Mouse (Mus musculus) urinary bladder, postnatal 25 days (tissue): ENCODE measurements around the gene Msx2.

Experiments used
- DNase-seq: peaks from one replicate; pipeline ENCODE4 v3.0.0; 2022; ENCODE audit warnings: low spot score

Gene Msx2

DNA sequence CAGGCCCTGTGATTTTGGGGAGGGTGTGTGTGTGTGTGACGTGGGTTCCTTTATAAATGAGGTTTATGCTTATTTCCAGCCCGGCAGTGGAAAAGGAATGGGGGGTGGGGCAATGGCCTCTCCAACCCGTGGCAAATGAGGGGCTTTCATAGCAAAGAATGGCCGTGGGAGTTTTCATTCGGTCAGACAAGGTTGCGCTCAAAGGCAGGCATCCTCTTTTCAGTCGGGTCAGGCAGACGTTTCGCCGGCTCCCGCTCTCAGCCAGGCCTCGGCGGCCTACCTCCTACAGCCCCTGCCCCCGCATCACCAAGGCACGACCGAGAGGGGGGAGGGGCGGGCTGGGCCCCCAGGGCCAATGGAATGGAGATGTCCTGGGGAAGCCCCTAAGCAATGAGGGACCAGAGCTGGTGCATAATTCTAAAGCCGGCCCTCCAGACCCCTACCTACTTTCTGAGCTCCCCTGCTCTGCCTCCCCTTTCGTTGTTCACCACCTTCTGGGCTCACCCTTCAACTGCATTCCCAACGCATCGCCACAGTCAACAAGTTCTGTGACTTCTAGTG is 8.4 kb downstream of the Msx2 start:
- DNase-seq = no peak

DNA sequence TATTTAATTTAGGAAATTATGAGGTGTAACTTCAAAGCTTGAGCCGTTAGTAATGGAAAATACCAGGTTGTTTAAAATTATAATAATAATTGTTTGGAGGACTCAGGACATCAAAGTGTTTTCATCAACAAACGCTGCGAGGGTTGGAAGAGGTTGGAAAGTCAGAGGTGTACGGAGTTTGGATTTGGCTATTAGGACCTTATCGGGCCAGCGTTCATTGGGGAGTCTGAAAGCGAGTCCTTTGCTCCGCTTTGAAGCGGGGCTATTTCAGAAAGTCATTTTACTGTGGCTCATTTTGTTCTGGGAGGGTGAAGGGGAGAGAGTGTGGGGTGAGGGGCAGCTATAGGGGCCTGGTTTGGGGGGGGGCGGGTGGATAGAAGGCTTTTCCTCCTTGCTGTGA is 8.9 kb downstream of the Msx2 start:
- no peak for DNase-seq

DNA sequence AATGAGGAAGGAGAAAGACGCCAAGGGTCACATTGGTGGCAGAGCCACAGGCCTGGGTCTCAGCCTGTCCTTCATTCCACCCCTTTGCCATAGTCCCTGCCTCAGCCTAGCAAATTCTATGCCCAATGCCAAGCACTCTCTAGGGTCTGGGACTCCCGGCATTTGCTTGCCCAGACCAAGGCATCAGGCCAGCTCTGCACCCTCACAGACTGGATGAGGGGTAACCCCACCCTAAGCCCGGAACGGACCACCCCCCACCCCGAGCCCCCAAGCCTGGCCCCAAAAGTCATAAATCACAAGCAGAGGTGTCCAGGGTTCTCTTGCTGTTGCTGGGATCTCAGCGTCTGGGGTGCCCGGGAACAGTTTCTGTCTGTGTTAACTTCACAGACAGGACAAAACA is 9.8 kb downstream of the Msx2 start:
- no peak for DNase-seq

DNA sequence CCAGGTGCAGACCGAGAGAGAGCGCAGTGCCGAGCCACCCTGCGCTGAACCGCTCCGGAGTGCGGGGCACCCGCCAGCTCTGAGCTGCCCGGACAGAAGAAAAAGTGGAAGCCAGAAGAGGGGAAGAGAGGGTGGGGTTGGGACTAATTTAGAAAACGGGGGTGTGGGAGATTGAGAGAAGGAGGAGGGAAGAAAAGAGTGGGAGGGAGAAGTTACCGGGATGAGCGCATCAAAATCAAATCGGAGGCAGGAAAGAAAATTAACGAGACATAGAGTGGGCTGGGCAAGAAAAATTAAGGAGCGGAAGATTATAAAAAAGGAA is 10.3 kb downstream of the Msx2 start:
- DNase-seq = no peak

DNA sequence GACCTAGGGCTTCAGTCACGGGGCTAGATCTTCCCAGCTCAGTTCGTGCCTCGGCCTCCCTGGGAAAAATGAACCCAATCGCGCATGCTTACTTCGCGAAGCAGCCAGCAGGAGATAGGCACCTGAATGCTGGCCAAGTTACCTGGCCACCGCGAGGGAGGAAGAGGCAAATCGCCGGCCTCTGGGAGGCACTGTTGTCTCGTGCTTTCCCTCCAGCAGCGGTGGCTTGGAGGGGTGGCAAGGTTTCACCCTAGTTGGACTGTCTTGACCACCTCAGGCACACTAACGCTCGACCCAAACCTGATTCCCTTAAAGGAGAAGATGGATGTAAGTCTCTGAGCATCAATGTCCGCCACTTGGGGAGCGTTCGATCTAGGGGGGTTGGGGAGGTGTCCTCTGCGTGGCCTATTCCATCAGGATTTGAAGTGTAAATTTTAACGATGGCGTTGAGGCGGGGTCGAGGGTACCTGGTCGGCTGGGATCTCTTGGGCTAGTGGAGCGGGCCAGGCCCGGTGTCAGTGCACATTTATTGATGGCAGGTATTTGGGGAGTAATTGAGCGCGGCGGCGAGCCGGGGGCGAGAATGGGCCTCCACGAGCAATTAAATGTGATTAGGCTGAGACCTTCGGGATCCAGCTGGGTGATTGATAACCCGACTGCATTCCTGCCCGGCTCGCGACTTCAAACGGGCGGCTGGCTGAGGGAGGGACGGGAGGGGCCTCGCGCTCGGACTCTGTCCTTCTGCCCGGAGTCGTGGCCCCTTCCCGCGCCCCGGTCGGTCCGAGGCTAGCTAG is 10.8 kb downstream of the Msx2 start:
- no peak for DNase-seq

DNA sequence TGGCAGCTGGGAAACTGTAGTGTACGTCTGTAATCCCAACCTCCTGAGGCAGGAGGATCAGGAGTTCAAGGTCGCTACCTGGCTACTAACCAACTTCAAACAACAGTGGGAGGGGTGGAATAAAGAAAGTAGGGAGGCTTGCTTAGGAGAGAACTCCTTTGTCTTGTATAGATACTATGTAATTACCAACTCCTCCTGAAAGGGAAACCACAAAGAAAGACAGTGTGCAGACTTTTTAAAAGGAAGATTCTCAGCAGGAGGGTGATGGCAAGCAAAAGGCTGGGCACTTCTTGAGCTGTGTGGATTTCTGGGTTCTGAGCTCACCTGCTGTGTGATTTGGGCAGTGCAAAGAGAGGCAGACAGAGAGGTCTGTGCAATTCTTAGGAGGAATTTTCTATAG is 11.5 kb downstream of the Msx2 start:
- no peak for DNase-seq

DNA sequence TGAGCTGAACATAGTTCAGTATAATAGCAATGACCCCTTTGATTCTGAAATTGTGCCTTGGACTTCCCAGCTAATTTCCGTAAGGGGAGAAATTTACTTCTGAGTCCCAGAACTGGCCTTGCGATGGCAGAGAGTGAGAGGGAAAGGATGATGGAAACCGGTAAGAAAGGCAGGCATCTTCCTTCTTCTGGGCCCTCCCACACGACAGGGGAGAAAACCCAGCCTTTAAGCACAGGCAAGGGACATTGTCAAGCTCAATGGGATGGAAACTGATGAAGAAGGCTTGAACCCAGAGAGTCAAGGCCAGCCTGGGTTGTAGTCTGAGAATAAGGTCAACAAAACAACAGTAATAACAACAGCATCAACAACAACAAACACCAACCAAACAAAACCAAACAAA is 14.1 kb downstream of the Msx2 start:
- no peak for DNase-seq

DNA sequence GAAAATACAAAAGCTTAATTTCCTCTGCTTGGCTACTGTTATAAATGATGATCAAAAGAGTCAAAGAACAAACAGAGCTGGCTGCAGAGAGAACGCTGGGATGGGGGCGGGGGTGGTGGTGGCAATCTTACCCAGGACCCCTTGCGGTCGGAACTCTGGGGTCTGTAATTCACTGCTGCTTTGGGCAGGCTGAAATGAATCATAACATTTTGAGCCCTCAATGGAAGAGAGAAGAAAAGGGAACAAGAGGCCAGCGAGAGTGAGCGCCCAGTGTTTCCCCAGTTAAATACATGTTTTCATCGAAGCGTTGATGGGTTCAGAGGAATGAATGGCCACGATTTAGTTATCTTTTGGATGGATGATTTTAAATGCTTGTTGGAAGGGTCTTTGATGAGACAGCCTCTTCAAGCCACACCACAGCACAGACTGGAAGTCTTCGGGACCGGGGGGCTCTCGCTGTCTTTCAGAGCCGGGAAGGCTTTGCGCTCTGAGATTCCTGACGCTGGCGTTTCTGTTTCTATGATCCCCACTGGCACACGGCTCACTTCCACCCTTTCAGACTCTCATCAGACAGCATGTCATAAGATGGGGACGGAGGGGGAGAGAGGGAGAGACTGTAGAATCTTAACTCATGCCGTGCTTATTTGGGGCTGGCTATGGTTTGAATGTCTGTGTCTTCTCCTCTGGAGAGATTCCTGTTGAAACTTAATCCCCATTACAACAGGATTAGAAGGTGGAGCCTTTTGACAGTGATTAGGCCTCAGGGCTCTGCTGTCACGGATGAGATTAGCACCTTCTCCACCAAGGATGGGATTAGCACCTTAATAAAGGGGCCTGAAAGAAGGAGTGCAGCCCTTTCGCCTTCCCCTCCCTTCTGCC is 17.8 kb downstream of the Msx2 start:
- DNase-seq = no peak

DNA sequence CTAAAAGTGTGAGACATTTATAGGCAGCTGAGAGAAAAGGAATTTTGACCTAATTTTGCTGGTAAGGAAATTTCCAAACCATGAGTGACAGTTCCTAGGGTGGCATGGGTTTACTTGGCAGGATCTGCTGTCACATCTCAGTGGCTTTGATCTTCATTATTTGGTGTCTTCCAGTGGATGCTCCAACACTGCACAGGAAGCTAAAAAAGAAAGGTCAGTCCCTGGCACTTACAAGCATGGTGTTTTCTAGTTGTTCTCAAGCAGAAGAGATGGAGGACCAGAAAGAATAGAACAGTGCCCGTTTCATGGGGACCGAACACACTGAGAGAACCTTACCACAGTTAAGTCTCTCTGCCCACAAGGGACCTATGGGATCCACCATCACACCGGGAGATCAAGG is 18.9 kb downstream of the Msx2 start:
- DNase-seq = no peak

DNA sequence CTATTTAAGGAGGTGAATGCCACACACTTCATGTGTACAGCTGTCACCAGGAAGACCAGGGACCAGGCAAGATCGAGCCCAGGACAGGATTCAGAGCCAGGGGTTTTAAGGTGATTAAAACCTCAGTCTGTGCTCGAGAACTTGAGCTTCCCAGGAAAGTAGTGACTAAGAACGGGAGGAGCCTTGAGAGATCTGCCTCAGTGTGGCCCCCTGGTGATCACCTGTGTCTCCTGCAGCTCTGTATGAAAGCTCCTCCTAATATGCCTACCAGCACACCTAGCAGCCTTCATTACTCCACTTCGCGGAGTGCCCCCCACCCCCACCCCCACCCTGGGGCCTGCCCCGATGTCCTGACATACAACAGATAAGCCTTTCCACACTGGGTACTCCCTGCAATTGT is 25.3 kb downstream of the Msx2 start:
- peak; percentile 51 for DNase-seq

DNA sequence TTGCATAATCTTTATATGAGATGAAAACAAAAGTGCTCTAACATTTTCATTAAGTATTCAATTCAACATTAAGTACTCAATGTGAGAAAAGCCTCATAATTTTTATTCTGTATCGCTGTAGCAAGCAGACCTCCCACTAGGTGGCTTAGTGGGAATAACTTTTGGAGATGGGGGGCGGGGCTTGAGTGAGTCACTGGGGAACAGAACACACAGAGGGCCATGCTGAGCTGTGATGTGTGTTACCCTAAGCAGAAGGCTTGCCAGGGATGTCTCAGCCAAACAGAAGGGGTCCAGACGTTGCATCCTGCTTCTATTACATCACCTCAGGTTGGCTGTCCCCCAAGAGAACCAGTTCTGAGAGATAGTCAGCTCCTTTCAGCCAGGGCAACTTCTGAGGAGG is 29.3 kb downstream of the Msx2 start:
- DNase-seq = peak; percentile 62

DNA sequence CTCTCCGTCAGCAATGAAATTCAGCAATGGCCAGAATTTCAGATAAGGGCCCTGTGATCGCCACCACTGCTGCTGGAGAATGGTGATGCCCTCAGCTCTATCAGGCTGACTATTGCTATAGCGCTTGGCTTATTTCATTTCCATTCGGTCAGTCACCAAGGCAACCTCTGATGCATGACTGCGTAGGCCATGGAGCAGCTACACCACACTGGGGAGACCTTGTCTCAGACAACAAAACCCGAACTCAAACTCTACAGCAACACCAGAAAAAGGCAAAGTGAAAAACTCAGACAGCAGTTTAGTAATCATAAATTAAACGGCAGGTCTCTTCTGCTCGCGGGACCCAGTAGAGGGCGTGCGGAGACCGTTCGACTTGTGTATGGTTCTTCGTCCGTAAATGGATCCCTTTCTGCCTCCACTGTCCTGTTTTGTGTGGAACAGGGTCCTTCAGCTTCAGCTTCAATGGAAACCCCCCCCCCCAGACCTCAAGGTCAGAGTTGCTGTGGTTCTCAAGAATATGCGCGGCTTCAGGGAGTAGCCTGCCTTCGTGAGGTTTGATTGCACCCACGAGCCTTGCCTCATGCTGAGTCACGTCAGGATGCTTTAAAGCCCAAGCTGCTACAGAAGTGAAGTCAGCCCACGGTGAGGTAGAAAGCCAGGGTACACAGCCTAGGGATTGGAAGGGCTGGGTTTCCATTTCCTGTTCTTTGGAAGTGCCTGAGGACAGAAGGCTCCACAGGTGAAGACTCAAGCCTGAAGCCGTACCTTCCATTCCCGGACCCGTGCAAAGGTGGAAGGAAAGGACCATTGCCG is 30.5 kb downstream of the Msx2 start:
- DNase-seq = no peak

DNA sequence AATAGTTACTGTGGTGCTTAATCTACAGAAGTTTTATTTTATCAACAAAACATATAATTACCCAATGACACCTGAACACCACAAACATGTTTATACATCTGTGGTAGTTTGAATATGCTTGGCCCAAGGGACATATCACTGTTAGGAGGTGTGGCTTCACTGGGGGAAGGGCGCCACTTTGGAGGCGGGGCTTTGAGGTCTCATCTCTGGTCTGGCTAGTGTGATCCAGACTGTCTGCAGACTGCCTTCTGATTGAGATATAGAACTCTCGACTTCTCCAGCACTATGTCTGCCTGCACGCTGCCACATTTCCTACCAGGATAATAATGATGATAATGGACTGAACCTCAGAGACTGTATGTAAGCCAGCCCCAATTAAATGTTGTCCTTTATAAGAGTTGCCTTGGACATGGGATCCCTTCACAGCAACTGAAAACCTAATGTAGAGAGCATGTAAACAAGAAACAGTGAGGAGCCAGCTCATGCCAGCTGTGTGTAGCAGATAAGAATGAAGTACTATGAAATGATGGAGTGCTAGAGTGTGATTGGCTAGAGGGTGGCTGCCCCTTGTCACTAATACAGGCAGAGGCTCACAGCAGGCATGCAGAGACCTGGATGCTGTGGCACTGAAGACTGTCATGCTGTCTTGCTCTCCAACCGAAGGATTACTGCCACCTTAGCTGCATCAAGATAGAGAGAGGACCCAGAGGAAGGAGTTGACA is 31.4 kb downstream of the Msx2 start:
- no peak for DNase-seq

DNA sequence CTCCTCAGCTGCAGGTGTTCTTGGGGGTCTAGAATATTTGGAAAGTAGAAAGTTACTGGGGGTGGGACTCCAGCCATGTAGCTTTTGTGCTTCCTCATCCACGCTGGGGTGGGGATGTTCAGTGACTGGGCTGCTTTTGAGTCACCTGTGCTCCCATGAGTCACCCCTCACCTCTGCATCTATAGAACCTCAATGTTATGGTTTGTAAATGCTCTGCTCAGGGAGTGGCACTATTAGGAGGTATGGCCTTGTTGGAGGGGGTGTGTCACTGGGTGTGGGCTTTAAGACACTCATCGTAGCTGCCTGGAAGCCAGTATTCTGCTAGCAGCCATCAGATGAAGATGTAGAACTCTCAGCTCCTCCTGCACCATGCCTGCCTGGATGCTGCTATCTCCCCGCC is 32.9 kb downstream of the Msx2 start:
- DNase-seq = no peak

DNA sequence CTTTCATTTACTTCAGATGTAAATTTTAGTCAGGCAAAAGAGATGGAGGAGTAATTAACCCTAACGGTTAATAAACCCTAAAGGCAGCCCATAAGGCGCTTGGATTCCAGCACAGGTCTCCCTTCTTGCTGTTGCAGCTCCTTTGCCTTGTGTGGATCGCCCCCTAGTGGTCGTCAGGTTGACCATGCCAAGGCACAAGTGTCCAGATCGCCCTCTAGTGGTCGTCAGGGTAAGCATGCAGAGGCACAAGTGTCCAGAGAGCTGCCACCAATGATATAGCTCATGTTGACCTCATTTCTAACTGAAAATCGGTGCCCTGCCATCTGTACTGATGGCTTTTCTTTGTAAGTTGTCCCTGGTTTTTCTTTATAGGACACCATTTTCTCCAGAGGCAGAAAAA is 46.4 kb downstream of the Msx2 start:
- peak; percentile 86 for DNase-seq

DNA sequence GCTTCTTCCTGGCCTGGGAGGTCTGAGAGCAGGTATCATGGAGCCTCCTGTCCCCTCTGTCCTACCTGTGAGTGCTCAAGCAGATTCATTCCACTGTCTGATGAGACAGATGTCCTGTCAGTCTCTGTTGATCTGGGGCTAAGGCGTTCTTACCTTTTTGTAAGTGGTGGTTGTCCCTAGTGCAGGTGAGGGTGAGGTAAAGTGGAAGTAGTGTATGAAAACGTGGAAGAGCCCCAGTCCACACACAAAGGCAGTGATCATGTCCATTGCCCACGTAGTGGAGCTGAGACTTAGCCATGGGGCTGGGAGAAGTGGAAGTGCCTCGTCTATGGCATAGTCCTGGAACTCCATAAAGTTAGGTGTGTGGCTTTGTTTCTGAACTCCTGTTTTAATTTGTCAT is 51.7 kb downstream of the Msx2 start:
- DNase-seq = no peak

DNA sequence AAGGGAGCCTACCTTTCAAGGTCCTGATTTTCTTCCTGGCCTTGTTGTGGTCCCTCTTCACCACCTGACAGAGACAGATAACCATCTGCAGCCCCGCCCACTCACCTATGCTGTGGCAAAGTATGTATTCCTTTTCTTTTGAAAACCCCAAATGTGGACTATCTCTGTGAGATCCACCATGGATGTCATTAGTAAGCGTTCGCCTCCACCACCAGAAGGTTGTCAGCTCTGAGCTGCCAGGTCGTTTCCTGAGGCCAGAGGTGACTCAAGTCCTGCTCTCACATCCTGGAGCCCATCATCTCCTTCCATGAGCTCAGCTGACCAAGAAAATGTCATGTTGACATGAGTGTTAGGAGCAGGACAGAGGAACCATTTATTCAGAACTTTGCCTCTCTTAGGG is 52.1 kb downstream of the Msx2 start:
- DNase-seq = no peak

DNA sequence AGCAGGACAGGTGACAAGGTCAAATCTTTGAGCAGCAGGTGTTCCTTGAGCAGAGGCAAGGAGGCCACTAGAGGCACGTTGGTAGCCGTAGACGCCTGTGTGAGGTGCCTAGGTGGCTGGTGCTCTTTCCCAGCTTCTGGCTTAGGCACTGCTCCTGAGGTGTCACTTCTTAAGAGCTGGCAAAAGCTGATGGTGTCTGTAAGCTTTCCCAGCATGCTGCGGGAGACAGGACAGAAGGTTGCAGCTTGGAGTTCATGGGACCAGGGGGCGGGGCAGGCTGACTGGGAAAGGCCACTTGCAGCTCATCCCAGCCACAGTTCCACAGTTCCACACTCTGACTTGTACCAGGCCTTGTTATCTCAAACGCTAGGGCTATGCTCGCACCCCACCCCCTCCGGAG is 53.2 kb downstream of the Msx2 start:
- no peak for DNase-seq

DNA sequence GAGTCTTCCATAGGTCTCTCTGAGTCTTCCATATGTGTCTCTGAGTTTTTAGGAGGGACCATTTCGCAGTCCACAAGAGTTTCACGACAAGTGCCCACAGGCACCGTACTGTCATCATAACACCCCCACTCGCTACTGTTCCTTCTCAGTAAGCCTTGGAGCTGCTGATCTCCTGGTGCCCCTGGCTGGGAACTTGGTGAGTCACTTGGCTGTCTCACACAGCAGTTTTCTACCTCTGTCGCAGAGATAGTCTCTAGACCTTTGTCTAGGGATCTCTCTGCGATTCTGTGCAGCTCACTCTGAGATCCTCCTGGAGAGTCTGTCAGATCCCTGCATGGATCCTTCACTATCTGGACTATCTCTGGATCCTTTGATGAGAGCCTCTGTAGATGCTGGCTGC is 55.2 kb downstream of the Msx2 start:
- no peak for DNase-seq
